Mouse (Mus musculus) MEL (cell line): ENCODE measurements around the gene Dpf3. TPM values are rescaled to one million over a fixed set of nuclear protein-coding genes. Genes with fewer than 3 reads are reported as not detected.

ENCODE experiments used
- DNase-seq: peaks from one replicate; pipeline ENCODE4 v3.0.0; 2011; ENCODE audit warnings: low read depth, low spot score
- H3K27ac ChIP-seq: 2 replicates; pipeline ENCODE4 v1.5.1; 2012; ENCODE audit warnings: low read depth, mild to moderate bottlenecking, control low read depth, low read length, moderate library complexity; ENCODE audit not compliant: control insufficient read depth
- H3K27me3 ChIP-seq, 2 experiments: fragments of 150-350 bp in 1 of 2; sonication (generic) in 1 of 2; 2 replicates each; pipeline ENCODE4 v1.6.1; 2012; ENCODE audit warnings: low read length in 2 of 2, mild to moderate bottlenecking in 2 of 2, improper control_type of control experiment in 1 of 2, moderate library complexity in 1 of 2; ENCODE audit not compliant: insufficient read depth in 2 of 2, control insufficient read depth in 1 of 2
- H3K36me3 ChIP-seq, 2 experiments: 2 replicates each; pipeline ENCODE4 v1.6.1; 2012 to 2014; ENCODE audit warnings: low read length in 2 of 2, improper control_type of control experiment in 1 of 2, inconsistent platforms in 1 of 2, mild to moderate bottlenecking in 1 of 2; ENCODE audit not compliant: insufficient read depth in 2 of 2, control insufficient read depth in 1 of 2
- H3K4me1 ChIP-seq, 2 experiments: fragments of 150-350 bp in 1 of 2; sonication (generic) in 1 of 2; 2 replicates each; pipeline ENCODE4 v1.6.1; 2012; ENCODE audit warnings: low read length in 2 of 2, improper control_type of control experiment in 1 of 2, mild to moderate bottlenecking in 1 of 2; ENCODE audit not compliant: insufficient read depth in 2 of 2, control insufficient read depth in 1 of 2
- H3K4me3 ChIP-seq, 2 experiments: fragments of 150-350 bp in 1 of 2; sonication (generic) in 1 of 2; 2 replicates each; pipeline ENCODE4 v1.5.1; 2012; ENCODE audit warnings: low read depth in 2 of 2, low read length in 2 of 2, mild to moderate bottlenecking in 2 of 2, moderate library complexity in 2 of 2, control low read depth in 1 of 2, improper control_type of control experiment in 1 of 2; ENCODE audit not compliant: control insufficient read depth in 1 of 2, insufficient read depth in 1 of 2
- H3K79me2 ChIP-seq: 2 replicates; pipeline ENCODE4 v1.6.1; 2012; ENCODE audit warnings: mild to moderate bottlenecking, low read length, moderate library complexity; ENCODE audit not compliant: control insufficient read depth, poor library complexity, insufficient read depth
- H3K9ac ChIP-seq: 2 replicates; pipeline ENCODE4 v1.6.1; 2012; ENCODE audit warnings: low read depth, mild to moderate bottlenecking, control low read depth, low read length, moderate library complexity; ENCODE audit not compliant: control insufficient read depth, poor library complexity, severe bottlenecking
- H3K9me3 ChIP-seq: fragments of 150-350 bp; sonication (generic); replicated peaks from 2 replicates; pipeline ENCODE4 v1.6.1; 2012; ENCODE audit warnings: mild to moderate bottlenecking, low read length, improper control_type of control experiment, moderate library complexity; ENCODE audit not compliant: insufficient read depth
- E2F4 ChIP-seq: IDR thresholded peaks from 2 replicates; pipeline ENCODE4 v1.6.1; 2011; ENCODE audit warnings: low read depth, low read length, improper control_type of control experiment, borderline replicate concordance
- ETS1 ChIP-seq: IDR thresholded peaks from 2 replicates; pipeline ENCODE4 v1.6.1; 2012; ENCODE audit warnings: low read depth, mild to moderate bottlenecking, inconsistent platforms, low read length, improper control_type of control experiment, moderate library complexity
- GABPA ChIP-seq: IDR thresholded peaks from 2 replicates; pipeline ENCODE4 v1.6.1; 2012; ENCODE audit warnings: low read depth, mild to moderate bottlenecking, inconsistent platforms, low read length, improper control_type of control experiment, moderate library complexity
- GATA1 ChIP-seq: IDR thresholded peaks from 2 replicates; pipeline ENCODE4 v1.6.1; 2011; ENCODE audit warnings: low read depth, low read length, improper control_type of control experiment
- MAFK ChIP-seq: IDR thresholded peaks from 2 replicates; pipeline ENCODE4 v1.6.1; 2011; ENCODE audit warnings: low read depth, mild to moderate bottlenecking, low read length, improper control_type of control experiment, borderline replicate concordance
- MAZ ChIP-seq: IDR thresholded peaks from 2 replicates; pipeline ENCODE4 v1.6.1; 2012; ENCODE audit warnings: low read depth, mild to moderate bottlenecking, inconsistent platforms, low read length, improper control_type of control experiment
- MXI1 ChIP-seq: IDR thresholded peaks from 2 replicates; pipeline ENCODE4 v1.6.1; 2011; ENCODE audit warnings: mild to moderate bottlenecking, low read depth, low read length, improper control_type of control experiment
- MYC ChIP-seq: IDR thresholded peaks from 2 replicates; pipeline ENCODE4 v1.6.1; 2011; ENCODE audit warnings: low read depth, mild to moderate bottlenecking, low read length, improper control_type of control experiment, moderate library complexity
- NELFE ChIP-seq: IDR thresholded peaks from 2 replicates; pipeline ENCODE4 v1.6.1; 2011; ENCODE audit warnings: low read depth, low read length, improper control_type of control experiment
- POLR2A ChIP-seq, 2 experiments: IDR thresholded peaks; 2 replicates each; pipeline ENCODE4 v1.6.1; 2011 to 2012; ENCODE audit warnings: low read length in 2 of 2, mild to moderate bottlenecking in 2 of 2, control low read depth in 1 of 2, improper control_type of control experiment in 1 of 2, low read depth in 1 of 2, moderate library complexity in 1 of 2; ENCODE audit not compliant: control insufficient read depth in 1 of 2, insufficient read depth in 1 of 2, poor library complexity in 1 of 2
- POLR2AphosphoS2 ChIP-seq: IDR thresholded peaks from 2 replicates; pipeline ENCODE4 v1.6.1; 2011; ENCODE audit warnings: low read length, improper control_type of control experiment
- POLR2AphosphoS5 ChIP-seq: IDR thresholded peaks from 2 replicates; pipeline ENCODE4 v1.6.1; 2012; ENCODE audit warnings: low read depth, borderline replicate concordance, mild to moderate bottlenecking, inconsistent platforms, low read length, moderate library complexity, mixed read lengths
- RCOR1 ChIP-seq: IDR thresholded peaks from 2 replicates; pipeline ENCODE4 v1.6.1; 2012; ENCODE audit warnings: low read depth, mild to moderate bottlenecking, inconsistent platforms, low read length, improper control_type of control experiment
- SIN3A ChIP-seq: IDR thresholded peaks from 2 replicates; pipeline ENCODE4 v1.6.1; 2012; ENCODE audit warnings: low read length, improper control_type of control experiment, inconsistent platforms
- SMC3 ChIP-seq: IDR thresholded peaks from 2 replicates; pipeline ENCODE4 v1.6.1; 2011; ENCODE audit warnings: low read depth, low read length, improper control_type of control experiment
- TBP ChIP-seq: IDR thresholded peaks from 2 replicates; pipeline ENCODE4 v1.8.0; 2011; ENCODE audit warnings: low read depth, low read length, improper control_type of control experiment
- TCF12 ChIP-seq: IDR thresholded peaks from 2 replicates; pipeline ENCODE4 v1.6.1; 2014; ENCODE audit warnings: low read depth, mild to moderate bottlenecking, inconsistent platforms, low read length, improper control_type of control experiment, moderate library complexity
- UBTF ChIP-seq: IDR thresholded peaks from 2 replicates; pipeline ENCODE4 v1.6.1; 2012; ENCODE audit warnings: low read depth, mild to moderate bottlenecking, inconsistent platforms, low read length, improper control_type of control experiment, moderate library complexity, borderline replicate concordance; ENCODE audit not compliant: insufficient read depth
- ZKSCAN1 ChIP-seq: IDR thresholded peaks from 2 replicates; pipeline ENCODE4 v1.6.1; 2012; ENCODE audit warnings: low read depth, mild to moderate bottlenecking, inconsistent platforms, low read length, improper control_type of control experiment, moderate library complexity
- ZMIZ1 ChIP-seq: IDR thresholded peaks from 2 replicates; pipeline ENCODE4 v1.6.1; 2012; ENCODE audit warnings: low read depth, mild to moderate bottlenecking, inconsistent platforms, low read length, improper control_type of control experiment, moderate library complexity
- polyA plus RNA-seq, 2 experiments: library from polyadenylated mRNA; stranded (reverse) in 1 of 2; unstranded in 1 of 2; fragments of >175 nt in 1 of 2; fragments of >200 nt in 1 of 2; gene quantifications; 2 replicates each; pipeline versions ENCODE4 v1.2.1 to v1.2.4; 2012; ENCODE audit warnings: low replicate concordance in 2 of 2, low read depth in 1 of 2; ENCODE audit not compliant: insufficient read length in 2 of 2, insufficient read depth in 1 of 2, missing spikeins in 1 of 2
- total RNA-seq: library from RNA; depleted of rRNA; stranded (reverse); fragments of 300-350 nt; gene quantifications from 2 replicates; pipeline ENCODE4 v1.2.3, GENCODE M21; 2012

Gene Dpf3
- total and polyA plus RNA-seq, 3 experiments = 4.2 to 6.8 TPM; not detected in 1

DNA sequence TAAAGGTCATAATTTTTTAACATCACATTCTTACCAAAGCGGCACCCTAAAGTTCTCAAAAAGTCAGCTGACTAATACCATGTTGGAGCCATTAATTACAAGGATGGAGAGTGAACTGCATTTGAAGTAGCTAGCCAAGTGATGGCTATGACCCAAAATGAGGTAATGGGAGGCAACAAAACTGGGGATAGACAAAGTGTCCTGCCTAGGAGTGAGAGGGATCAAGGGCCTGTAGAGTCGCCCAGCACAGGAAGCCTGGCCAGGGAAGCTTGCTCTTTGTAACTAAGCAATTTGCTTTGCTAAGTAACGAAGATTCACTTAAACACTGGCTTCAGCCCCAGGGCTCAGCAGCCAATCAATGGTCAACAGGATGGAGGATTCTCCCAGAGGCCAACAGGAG is 238.4 kb downstream of the Dpf3 start:
- Histone ChIP-seq H3K4me1 (no peaks in the 10 kb centered on the region), H3K9me3 (no peaks in the 10 kb centered on the region)

DNA sequence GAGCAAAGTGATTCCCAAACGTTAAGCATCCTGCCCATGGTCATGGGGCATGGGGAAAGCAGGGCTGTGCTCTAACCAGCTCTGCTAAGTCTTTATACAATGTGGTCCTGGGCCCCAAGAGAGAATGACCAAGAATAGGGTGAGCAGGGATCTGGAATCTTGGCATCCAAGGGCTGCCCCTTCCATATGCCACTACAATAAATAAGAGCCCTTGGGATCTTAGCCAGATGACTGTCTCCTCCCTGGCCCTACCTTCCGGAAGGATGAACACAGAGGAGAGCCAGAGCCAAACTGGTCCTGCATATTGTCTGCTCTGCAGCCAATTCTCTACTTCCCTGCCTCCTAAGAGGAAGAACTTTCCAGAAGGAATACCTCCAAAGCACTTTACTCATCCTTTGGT is 238.9 kb downstream of the Dpf3 start:
- H3K27me3 ChIP-seq = peaks cover 0 to 3% of the 10 kb centered on the region in 2 experiments; a peak in 2 of 4 replicates
- no peak for DNase-seq
- no peaks in the 10 kb centered on the region for H3K9me3 ChIP-seq
- H3K9ac ChIP-seq = no peak overlapping the region
- H3K4me3 ChIP-seq = no peak overlapping the region
- H3K36me3 ChIP-seq = no peaks in the 10 kb centered on the region
- H3K27ac ChIP-seq = no peak overlapping the region
- no peak for TF ChIP-seq POLR2AphosphoS5
- no peak for TF ChIP-seq UBTF
- no peak for TF ChIP-seq ETS1
- TF ChIP-seq TBP = no peak
- no peaks in the 10 kb centered on the region for H3K79me2 ChIP-seq
- no peaks in the 10 kb centered on the region for H3K4me1 ChIP-seq

More for the DNA sequence above, 238.4 kb downstream of the Dpf3 start:
- DNase-seq = no peak
- TF ChIP-seq TBP = no peak
- no peak for TF ChIP-seq MAFK
- TF ChIP-seq POLR2AphosphoS2 = no peak
- no peak for TF ChIP-seq MYC
- TF ChIP-seq NELFE = no peak
- TF ChIP-seq SMC3 = no peak
- TF ChIP-seq UBTF = no peak
- TF ChIP-seq ZMIZ1 = no peak
- no peak for TF ChIP-seq TCF12
- no peak for TF ChIP-seq ZKSCAN1
- TF ChIP-seq GABPA = no peak
- no peak for TF ChIP-seq POLR2AphosphoS5
- no peak for TF ChIP-seq SIN3A
- no peak for TF ChIP-seq E2F4
- TF ChIP-seq POLR2A (IDR thresholded peaks at IDR 0.05; ENCODE audit: control insufficient read depth in 1 of 2, insufficient read depth in 1 of 2, low read depth in 1 of 2, low read length in 2 of 2, poor library complexity in 1 of 2) = no peak
- no peak for TF ChIP-seq MXI1
- TF ChIP-seq RCOR1 = no peak
- no peak for TF ChIP-seq GATA1
- TF ChIP-seq MAZ = no peak
- Histone ChIP-seq H3K79me2 (no peaks in the 10 kb centered on the region), H3K4me3 (no peak overlapping the region), H3K27ac (no peak overlapping the region), H3K36me3 (no peaks in the 10 kb centered on the region), H3K9ac (no peak overlapping the region), H3K27me3 (peaks cover 0 to 3% of the 10 kb centered on the region in 2 experiments; a peak in 2 of 4 replicates)
